Mouse (Mus musculus): Measurements from ENCODE around the gene Sbno1. TPM values are rescaled to one million over a fixed set of nuclear protein-coding genes. Genes with fewer than 3 reads are reported as not detected.

The Sbno1 gene
- polyA plus RNA-seq (2012; rRNA removed): 38.8 and 46.6 TPM in 2 replicates

GRCm38 (mm10) chr5:124425412-124426259 lies at the start of gene Sbno1:
Gene Sbno1, minus strand, starts transcription at chr5:124426001.
- Histone ChIP-seq H3K4me1 (ENCODE audit: control insufficient read depth, insufficient read depth, low read length) (peaks cover 2% of the 10 kb centered on the region; the same call in 1 of the 2 replicates), H3K27me3 (ENCODE audit: control insufficient read depth, insufficient read depth, low read length) (no peaks in the 10 kb centered on the region), H3K4me3 (ENCODE audit: control insufficient read depth, low read depth, low read length) (peak within 1 kb of the TSS; percentile 98), H3K27ac (ENCODE audit: control insufficient read depth, insufficient read depth, low read depth, low read length) (peak within 1 kb of the TSS; percentile 94), H3K36me3 (ENCODE audit: control insufficient read depth, insufficient read depth, low read length) (no peaks in the 10 kb centered on the region)
- no peak for TF ChIP-seq CTCF (IDR thresholded peaks at IDR 0.05; ENCODE audit: control insufficient read depth, insufficient read depth, insufficient replicate concordance, low read depth, low read length)
- TF ChIP-seq POLR2A (IDR thresholded peaks at IDR 0.05; ENCODE audit: control insufficient read depth, low read depth, low read length): peak; percentile 68; the same call in 1 of the 2 replicates

- peaks cover under 1% of the 10 kb centered on the region for H3K4me1 ChIP-seq (ENCODE audit: control insufficient read depth, insufficient read depth, low read length)
- no peak overlapping the region for H3K27ac ChIP-seq (ENCODE audit: control insufficient read depth, insufficient read depth, low read depth, low read length)
- H3K4me3 ChIP-seq (ENCODE audit: control insufficient read depth, low read depth, low read length): no peak overlapping the region
- TF ChIP-seq POLR2A (IDR thresholded peaks at IDR 0.05; ENCODE audit: control insufficient read depth, low read depth, low read length) (no peak), CTCF (IDR thresholded peaks at IDR 0.05; ENCODE audit: control insufficient read depth, insufficient read depth, insufficient replicate concordance, low read depth, low read length) (no peak)
- no peaks in the 10 kb centered on the region for H3K27me3 ChIP-seq (ENCODE audit: control insufficient read depth, insufficient read depth, low read length)
- H3K36me3 ChIP-seq (ENCODE audit: control insufficient read depth, insufficient read depth, low read length): no peaks in the 10 kb centered on the region; the same call in 1 of the 2 replicates
Observed at GRCm38 (mm10) chr5:124470591-124471171, 44.9 kb upstream of the Sbno1 start.

- TF ChIP-seq CTCF (IDR thresholded peaks at IDR 0.05; ENCODE audit: control insufficient read depth, insufficient read depth, insufficient replicate concordance, low read depth, low read length) (no peak), POLR2A (IDR thresholded peaks at IDR 0.05; ENCODE audit: control insufficient read depth, low read depth, low read length) (no peak)
- no peak overlapping the region for H3K27ac ChIP-seq (ENCODE audit: control insufficient read depth, insufficient read depth, low read depth, low read length)
- H3K4me3 ChIP-seq (ENCODE audit: control insufficient read depth, low read depth, low read length): peak overlapping the region; percentile 7; the same call in 1 of the 2 replicates
- no peaks in the 10 kb centered on the region; the same call in 1 of the 2 replicates for H3K36me3 ChIP-seq (ENCODE audit: control insufficient read depth, insufficient read depth, low read length)
- no peaks in the 10 kb centered on the region for H3K4me1 ChIP-seq (ENCODE audit: control insufficient read depth, insufficient read depth, low read length)
- no peaks in the 10 kb centered on the region for H3K27me3 ChIP-seq (ENCODE audit: control insufficient read depth, insufficient read depth, low read length)
Observed at GRCm38 (mm10) chr5:124469486-124469885, 43.7 kb upstream of the Sbno1 start.

GRCm38 (mm10) chr5:124468365-124468764 lies 42.6 kb upstream of the Sbno1 start:
- TF ChIP-seq POLR2A (IDR thresholded peaks at IDR 0.05; ENCODE audit: control insufficient read depth, low read depth, low read length): no peak
- TF ChIP-seq CTCF (IDR thresholded peaks at IDR 0.05; ENCODE audit: control insufficient read depth, insufficient read depth, insufficient replicate concordance, low read depth, low read length): no peak
- H3K27ac ChIP-seq (ENCODE audit: control insufficient read depth, insufficient read depth, low read depth, low read length): peak overlapping the region; percentile 39; the same call in 1 of the 2 replicates
- H3K36me3 ChIP-seq (ENCODE audit: control insufficient read depth, insufficient read depth, low read length): no peaks in the 10 kb centered on the region; the same call in none of the 2 replicates
- no peaks in the 10 kb centered on the region for H3K4me1 ChIP-seq (ENCODE audit: control insufficient read depth, insufficient read depth, low read length)
- no peaks in the 10 kb centered on the region for H3K27me3 ChIP-seq (ENCODE audit: control insufficient read depth, insufficient read depth, low read length)
- peak overlapping the region; percentile 58 for H3K4me3 ChIP-seq (ENCODE audit: control insufficient read depth, low read depth, low read length)

DNA sequence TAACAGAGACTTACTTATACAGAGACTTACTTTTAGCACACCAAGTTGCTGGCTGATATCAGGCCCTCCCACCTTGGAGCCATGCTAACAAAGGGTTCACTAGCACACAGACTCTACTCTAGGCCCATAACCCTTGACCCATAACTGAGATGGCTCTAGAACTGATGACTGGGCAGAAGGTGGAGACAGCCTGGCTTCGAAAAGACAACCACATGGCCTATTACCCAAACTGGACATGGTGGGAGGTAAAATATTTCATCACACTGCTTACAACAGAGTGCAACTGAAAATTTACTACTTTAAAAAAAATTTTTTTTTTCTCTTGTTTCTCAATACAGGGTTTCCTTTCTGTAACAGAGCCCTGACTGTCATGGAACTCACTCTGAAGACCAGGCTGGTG lies 42.0 kb upstream of the Sbno1 start:
- Histone ChIP-seq H3K27me3 (ENCODE audit: control insufficient read depth, insufficient read depth, low read length) (no peaks in the 10 kb centered on the region), H3K27ac (ENCODE audit: control insufficient read depth, insufficient read depth, low read depth, low read length) (no peak overlapping the region), H3K36me3 (ENCODE audit: control insufficient read depth, insufficient read depth, low read length) (no peaks in the 10 kb centered on the region; the same call in none of the 2 replicates), H3K4me3 (ENCODE audit: control insufficient read depth, low read depth, low read length) (peak overlapping the region; percentile 42), H3K4me1 (ENCODE audit: control insufficient read depth, insufficient read depth, low read length) (no peaks in the 10 kb centered on the region)
- TF ChIP-seq CTCF (IDR thresholded peaks at IDR 0.05; ENCODE audit: control insufficient read depth, insufficient read depth, insufficient replicate concordance, low read depth, low read length) (no peak), POLR2A (IDR thresholded peaks at IDR 0.05; ENCODE audit: control insufficient read depth, low read depth, low read length) (no peak)

DNA sequence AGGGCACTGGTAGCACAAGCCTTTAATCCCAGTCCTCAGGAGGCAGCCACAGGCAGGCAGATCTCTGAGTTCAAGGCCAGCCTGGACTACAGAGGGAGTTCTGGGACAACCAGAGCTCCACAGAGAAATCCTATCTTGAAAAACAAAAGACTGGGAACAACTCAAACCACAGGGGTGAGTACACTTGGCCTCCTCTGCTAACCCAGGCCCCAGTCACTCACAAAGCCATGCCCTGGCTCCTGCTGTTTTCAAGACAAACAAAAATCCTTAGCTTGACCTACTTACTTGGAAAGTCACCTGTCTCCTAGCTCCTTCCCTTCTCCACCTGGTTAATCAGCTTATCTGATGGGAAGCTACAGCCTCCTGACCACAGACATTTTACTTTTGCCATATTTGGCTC lies 39.1 kb upstream of the Sbno1 start:
- no peak overlapping the region for H3K4me3 ChIP-seq (ENCODE audit: control insufficient read depth, low read depth, low read length)
- TF ChIP-seq POLR2A (IDR thresholded peaks at IDR 0.05; ENCODE audit: control insufficient read depth, low read depth, low read length): no peak
- no peak for TF ChIP-seq CTCF (IDR thresholded peaks at IDR 0.05; ENCODE audit: control insufficient read depth, insufficient read depth, insufficient replicate concordance, low read depth, low read length)
- H3K4me1 ChIP-seq (ENCODE audit: control insufficient read depth, insufficient read depth, low read length): no peaks in the 10 kb centered on the region
- no peaks in the 10 kb centered on the region for H3K27me3 ChIP-seq (ENCODE audit: control insufficient read depth, insufficient read depth, low read length)
- no peak overlapping the region for H3K27ac ChIP-seq (ENCODE audit: control insufficient read depth, insufficient read depth, low read depth, low read length)
- no peaks in the 10 kb centered on the region; the same call in none of the 2 replicates for H3K36me3 ChIP-seq (ENCODE audit: control insufficient read depth, insufficient read depth, low read length)

DNA sequence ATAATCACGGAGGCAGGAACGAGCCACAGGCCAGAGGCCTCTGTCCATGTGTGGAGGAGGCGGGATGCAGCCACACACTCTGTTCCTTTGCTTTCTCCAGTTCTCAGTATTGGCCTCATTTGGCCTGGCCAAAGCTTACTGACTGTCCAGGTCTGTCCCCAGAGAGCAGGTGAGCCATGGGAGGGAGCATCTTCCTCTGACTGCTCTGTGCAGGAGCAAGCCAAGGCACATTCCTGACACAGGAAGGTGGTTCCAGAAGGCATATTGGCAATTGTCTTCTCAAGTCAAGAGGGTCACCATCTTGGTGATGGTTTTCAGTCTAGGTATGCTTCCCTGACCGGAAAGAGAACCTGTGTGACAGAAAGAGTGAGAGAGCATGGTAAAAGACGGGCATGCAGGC lies 37.7 kb upstream of the Sbno1 start:
- Histone ChIP-seq H3K27me3 (ENCODE audit: control insufficient read depth, insufficient read depth, low read length) (no peaks in the 10 kb centered on the region), H3K27ac (ENCODE audit: control insufficient read depth, insufficient read depth, low read depth, low read length) (no peak overlapping the region), H3K4me3 (ENCODE audit: control insufficient read depth, low read depth, low read length) (no peak overlapping the region), H3K36me3 (ENCODE audit: control insufficient read depth, insufficient read depth, low read length) (no peaks in the 10 kb centered on the region; the same call in 1 of the 2 replicates), H3K4me1 (ENCODE audit: control insufficient read depth, insufficient read depth, low read length) (no peaks in the 10 kb centered on the region)
- no peak for TF ChIP-seq POLR2A (IDR thresholded peaks at IDR 0.05; ENCODE audit: control insufficient read depth, low read depth, low read length)
- no peak for TF ChIP-seq CTCF (IDR thresholded peaks at IDR 0.05; ENCODE audit: control insufficient read depth, insufficient read depth, insufficient replicate concordance, low read depth, low read length)
